Mouse (Mus musculus): Measurements from ENCODE around the gene Cwf19l1.

Gene Cwf19l1

GRCm38 (mm10) chr19:44110356-44110755, 25.3 kb downstream of the Cwf19l1 start:
- DNase-seq = peak; percentile 87

GRCm38 (mm10) chr19:44108996-44109395, 26.7 kb downstream of the Cwf19l1 start:
- peak; percentile 69 for DNase-seq

GRCm38 (mm10) chr19:44107661-44108521, 27.8 kb downstream of the Cwf19l1 start:
- no peak for DNase-seq

GRCm38 (mm10) chr19:44106831-44107660, 28.6 kb downstream of the Cwf19l1 start, which contains the start of gene Chuk:
Gene Chuk (minus strand): TSS chr19:44107480.
- peak; percentile 93 for DNase-seq

- DNase-seq = no peak
Measured at GRCm38 (mm10) chr19:44104393-44104792, 31.3 kb downstream of the Cwf19l1 start.

GRCm38 (mm10) chr19:44103001-44103400, 32.7 kb downstream of the Cwf19l1 start:
- no peak for DNase-seq

GRCm38 (mm10) chr19:44100840-44101239, 34.8 kb downstream of the Cwf19l1 start:
- DNase-seq = no peak

GRCm38 (mm10) chr19:44086278-44086677, 49.4 kb downstream of the Cwf19l1 start:
- DNase-seq = no peak

GRCm38 (mm10) chr19:44080920-44081319, 54.8 kb downstream of the Cwf19l1 start:
- no peak for DNase-seq

- no peak for DNase-seq
Measured at GRCm38 (mm10) chr19:44080023-44080422, 55.7 kb downstream of the Cwf19l1 start.

- no peak for DNase-seq
Measured at GRCm38 (mm10) chr19:44077024-44077423, 58.7 kb downstream of the Cwf19l1 start.

- DNase-seq = no peak
Measured at GRCm38 (mm10) chr19:44076457-44076856, 59.2 kb downstream of the Cwf19l1 start.

GRCm38 (mm10) chr19:44074986-44075385, 60.7 kb downstream of the Cwf19l1 start:
- DNase-seq = no peak

- DNase-seq = no peak
Measured at GRCm38 (mm10) chr19:44071166-44071565, 64.5 kb downstream of the Cwf19l1 start.

GRCm38 (mm10) chr19:44069914-44070232, 65.8 kb downstream of the Cwf19l1 start:
- DNase-seq = no peak

- peak; percentile 83 for DNase-seq
Measured at GRCm38 (mm10) chr19:44069121-44069913, 66.4 kb downstream of the Cwf19l1 start, which contains the start of gene Erlin1. Gene Erlin1 (minus strand): TSS chr19:44069785.

- DNase-seq = no peak
Measured at GRCm38 (mm10) chr19:44068232-44068631, 67.4 kb downstream of the Cwf19l1 start.

GRCm38 (mm10) chr19:44067323-44068049, 68.2 kb downstream of the Cwf19l1 start:
- DNase-seq = peak; percentile 56

GRCm38 (mm10) chr19:44064734-44065133, 70.9 kb downstream of the Cwf19l1 start:
- no peak for DNase-seq

- DNase-seq = peak; percentile 78
Measured at GRCm38 (mm10) chr19:44063773-44064172, 71.9 kb downstream of the Cwf19l1 start.

- no peak for DNase-seq
Measured at GRCm38 (mm10) chr19:44060226-44060625, 75.5 kb downstream of the Cwf19l1 start.
